Mouse (Mus musculus) frontal cortex, postnatal 14 days (tissue): ENCODE measurements at regions not wholly inside any gene's neighbourhood (a gene's known extent, or its start where the extent isn't known, plus 50 kb on each side); places are given as distances from the start of the nearest gene placed in this dataset.

Experiments
- DNase-seq, 2 experiments: peaks; one replicate each; pipeline ENCODE4 v3.0.0; 2022; ENCODE audit warnings: low spot score in 2 of 2

- no peak for DNase-seq
Observed at GRCm38 (mm10) chr4:152935484-152935883, 457.8 kb upstream of the Kcnab2 start.

DNA sequence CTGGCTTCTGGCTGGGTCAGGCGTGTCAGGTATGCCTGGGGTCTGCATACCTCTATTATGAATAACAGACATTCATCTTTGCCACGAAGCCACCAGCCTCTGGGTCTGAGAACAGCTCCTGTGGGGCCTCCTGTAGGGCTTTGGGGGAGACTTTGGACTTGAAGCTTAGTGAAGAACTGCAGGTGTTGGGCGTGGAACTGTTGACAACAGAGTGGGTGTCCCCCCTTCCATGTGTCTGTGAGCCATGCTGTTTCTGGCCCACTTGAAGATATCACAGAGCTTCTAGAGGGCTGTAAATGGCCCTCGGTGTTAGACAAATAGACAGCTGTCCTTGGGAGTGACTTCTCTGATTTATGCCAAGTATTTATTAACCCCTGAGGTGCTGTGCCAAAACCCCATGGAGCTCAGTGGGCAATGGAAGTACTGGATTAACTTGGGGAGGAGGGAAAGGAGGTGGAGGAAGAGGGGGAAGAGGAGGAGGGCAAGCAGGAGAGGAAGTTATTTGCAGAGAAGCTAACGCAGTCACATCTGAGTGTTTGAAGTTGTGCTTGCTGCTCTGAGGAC, 450.8 kb upstream of the Kcnab2 start:
- DNase-seq = no peak

DNA sequence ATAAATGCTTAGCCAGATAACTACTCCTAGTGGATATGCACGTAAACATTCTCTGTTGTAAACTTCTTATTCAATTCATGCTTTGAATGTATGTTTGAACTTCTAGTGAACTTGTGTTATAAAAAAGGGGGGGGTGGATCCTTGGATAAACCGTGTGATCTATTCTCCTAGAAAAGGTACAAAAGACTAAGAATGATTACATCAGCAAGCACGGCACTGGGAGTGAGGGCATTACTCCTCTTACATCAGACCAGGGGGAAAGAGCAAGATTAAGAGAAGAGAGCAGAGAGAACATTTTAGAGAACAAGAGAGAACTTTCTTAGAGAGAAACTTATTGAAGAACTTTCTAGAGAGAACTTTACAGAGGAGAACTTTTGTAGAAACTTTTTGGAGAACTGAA, 442.6 kb upstream of the Kcnab2 start:
- no peak for DNase-seq

DNA sequence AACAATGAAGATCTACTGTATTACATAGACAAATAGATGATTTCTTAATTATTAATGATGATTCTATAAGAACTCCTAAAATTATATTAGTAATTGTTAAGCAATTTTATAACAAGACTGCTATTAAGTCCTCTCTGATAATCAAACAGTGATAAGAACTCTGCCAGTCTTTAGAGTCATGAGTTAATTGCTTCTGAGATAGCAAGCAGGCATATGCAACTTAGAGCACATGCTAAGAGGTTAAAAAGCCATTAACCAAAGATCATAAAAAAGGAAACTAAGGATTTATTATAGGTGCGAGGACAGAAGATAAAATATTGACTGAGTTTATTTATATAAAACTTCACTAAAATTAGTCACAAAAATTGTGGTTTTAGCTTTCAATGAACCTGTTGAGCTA, 442.2 kb upstream of the Kcnab2 start:
- DNase-seq = no peak

DNA sequence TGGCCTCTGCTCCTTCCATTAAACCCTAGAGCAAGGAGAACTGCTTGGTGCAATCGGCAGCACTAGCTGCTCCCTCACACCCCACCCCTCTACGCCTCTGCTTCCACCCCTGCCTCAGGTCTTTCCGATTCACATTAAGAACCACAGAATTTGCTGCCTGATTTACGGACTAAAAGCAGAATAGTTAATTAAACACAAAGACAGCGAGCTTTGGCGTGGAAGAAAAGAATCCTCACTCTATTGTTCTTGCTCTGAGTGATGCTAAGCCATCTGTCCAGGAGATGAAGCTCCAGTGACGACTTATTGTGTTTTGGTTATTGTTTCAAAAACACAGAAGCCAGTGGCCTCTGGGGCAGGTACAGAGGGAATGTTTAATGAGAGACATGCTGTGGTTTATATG, 438.9 kb upstream of the Kcnab2 start:
- no peak for DNase-seq

DNA sequence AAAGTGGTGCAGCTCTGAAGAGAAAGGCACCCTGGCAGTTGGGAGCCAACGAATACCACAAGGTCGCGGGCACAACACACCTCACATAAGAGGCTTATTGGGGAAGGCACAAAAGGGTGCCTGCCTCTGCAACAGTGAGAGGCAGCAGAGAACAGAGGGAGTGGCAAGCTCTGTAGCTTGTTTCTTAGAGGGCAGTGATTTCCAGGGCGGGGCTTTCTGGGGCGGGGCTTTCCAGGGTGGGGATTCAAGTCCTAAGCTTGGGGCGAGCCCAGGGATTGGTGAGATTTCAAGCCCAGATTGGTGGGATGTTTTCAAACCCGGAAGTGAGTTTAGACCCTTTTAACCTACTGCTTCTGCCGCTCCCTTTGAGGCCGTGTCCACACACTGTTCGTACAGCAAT, 435.8 kb upstream of the Kcnab2 start:
- DNase-seq = no peak

DNA sequence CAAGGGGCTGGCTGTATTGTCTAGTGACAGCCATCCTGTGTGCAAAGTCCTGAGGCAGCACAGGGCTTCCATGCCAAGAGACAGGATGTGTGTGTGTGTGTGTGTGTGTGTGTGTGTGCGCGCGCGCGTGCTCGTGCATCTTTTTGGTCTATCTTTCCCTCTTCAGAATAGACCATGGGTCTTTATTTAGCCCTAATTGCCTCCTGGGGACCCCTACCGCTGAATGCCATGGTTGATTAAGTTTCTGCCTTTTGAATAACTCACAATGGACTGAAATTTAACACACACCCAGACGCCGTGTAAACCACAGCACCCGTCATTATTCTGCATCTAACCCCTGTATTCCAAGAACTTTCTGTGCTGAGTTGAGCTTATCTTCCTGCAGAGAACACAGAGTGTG, 435.2 kb upstream of the Kcnab2 start:
- no peak for DNase-seq

- DNase-seq = peak; percentile 21 to 23
Observed at GRCm38 (mm10) chr4:152908235-152908634, 430.6 kb upstream of the Kcnab2 start.

DNA sequence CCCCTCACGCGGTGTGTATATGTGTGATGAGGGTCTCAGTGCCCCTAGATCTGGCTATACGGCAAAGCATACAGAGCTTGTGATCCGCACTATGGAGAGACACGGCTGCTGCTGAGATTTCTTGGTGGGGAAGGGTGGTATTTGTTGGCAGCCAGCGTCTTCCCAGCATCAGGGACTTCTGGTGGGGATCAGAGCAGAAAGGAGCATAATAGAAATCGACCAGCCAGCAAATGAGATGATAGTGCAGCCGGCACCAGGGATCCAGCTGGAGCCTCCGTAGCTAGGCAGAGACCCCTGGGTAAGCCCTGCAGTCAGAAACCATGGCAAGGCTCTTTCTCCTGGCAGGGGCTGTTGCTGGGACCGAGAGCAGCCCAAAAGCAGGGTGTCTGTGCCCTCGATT, 425.2 kb upstream of the Kcnab2 start:
- DNase-seq = no peak

- DNase-seq = no peak
Observed at GRCm38 (mm10) chr4:152900049-152900448, 422.4 kb upstream of the Kcnab2 start.

DNA sequence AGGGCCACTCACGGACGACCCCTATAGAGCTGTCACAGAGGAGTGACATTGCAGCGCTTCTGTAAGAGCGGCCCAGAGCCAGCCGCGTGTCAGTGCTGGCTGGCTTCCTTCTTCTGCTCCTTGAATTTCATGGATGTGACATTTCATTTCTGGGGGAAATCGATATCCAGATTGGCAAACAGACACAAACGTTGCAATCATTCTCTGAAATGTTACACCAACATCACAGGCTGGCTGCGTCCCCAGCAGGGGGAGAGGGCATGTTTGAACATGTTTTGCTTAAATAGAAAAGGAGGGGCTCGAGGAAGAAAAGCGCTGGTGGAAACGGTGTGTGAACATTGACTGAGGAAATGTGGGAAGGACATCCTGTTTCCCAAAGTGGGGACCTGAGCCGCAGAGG, 417.4 kb upstream of the Kcnab2 start:
- no peak for DNase-seq

DNA sequence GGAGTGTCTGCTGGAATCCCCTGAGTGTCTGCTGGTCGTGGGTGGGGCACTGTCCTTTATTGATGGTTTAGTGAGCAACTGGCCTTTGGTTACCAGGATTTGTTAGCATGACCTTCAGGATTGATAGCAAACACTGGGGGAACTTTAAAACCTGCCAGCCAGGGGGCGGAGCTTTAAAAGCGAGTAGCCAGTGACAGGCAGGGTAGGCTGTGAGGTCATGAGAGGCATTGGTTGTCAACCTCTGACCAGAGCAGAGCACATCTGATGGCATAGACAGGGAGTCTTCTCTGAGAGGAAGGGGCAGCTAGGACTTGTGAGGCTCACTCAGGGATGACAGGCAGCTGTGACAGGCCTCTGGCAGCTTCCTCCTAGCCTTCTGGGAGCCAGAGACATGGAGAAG, 415.3 kb upstream of the Kcnab2 start:
- no peak for DNase-seq

DNA sequence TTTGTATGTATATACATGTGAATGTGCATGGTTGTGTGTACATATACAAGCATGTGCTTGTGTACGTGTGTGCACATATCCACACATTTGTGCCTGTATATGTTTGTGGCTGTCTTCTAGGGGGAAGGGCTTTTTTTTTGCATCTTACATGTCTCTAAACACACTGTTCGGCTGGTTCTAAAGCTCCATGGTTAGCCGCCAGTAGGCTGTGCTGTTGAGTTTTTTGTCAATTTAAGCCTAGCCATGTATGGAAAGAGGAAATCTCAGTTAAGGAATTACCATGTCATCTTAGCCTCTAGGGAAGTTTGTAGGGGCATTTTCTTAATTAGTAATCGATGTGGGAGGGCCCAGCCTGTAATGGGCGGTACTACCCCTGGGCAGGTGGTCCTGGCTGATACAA, 411.5 kb upstream of the Kcnab2 start:
- no peak for DNase-seq

- DNase-seq = no peak
Observed at GRCm38 (mm10) chr4:152888306-152888705, 410.6 kb upstream of the Kcnab2 start.

DNA sequence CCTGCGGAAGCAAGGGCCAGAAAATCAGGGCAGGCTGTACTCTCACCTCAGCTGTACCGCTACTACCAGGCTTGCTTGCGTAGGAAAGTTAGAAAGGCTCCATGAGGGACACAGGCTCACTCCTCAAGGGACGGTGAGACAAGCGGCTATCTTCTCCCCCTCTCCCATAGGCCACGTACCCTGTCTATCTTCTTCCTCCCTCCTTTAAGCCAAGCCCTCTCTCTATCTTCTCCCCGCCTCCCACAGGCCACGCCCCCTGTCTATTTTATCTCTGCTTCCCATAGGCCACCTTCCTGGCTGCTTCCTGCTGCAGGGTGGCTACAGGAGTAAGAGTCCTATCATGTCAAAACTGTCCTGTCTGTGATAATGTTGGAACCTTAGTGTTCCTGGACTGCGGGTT, 409.1 kb upstream of the Kcnab2 start:
- DNase-seq = no peak

DNA sequence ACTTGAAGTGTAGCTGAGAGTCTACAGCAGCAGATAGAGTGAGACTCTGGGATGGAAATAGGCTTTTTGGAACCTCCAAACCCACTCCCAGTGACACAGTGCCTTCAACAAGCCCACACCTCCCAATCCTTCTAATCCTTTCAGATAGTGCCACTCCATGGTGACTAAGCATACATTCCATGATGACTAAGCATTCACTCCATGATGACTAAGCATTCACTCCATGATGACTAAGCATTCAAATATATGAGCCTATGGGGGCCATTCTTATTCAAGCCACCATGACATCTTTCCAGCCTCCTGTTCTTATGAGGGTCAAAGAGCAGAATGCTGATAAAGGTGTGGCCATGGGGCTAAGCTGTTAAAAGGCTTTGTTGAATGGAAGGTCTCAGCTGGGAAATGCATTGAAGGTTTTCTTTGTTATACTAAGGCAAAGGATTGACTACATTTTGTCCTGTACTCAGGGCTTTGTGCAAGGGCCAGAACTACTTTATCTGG, 403.8 kb upstream of the Kcnab2 start:
- DNase-seq = no peak

GRCm38 (mm10) chr4:152880368-152880767, 402.7 kb upstream of the Kcnab2 start:
- DNase-seq = no peak

GRCm38 (mm10) chr4:152878941-152879340, 401.3 kb upstream of the Kcnab2 start:
- no peak for DNase-seq

GRCm38 (mm10) chr4:152878401-152878800, 400.7 kb upstream of the Kcnab2 start:
- DNase-seq = no peak

GRCm38 (mm10) chr4:152870046-152870445, 392.4 kb upstream of the Kcnab2 start:
- no peak for DNase-seq

DNA sequence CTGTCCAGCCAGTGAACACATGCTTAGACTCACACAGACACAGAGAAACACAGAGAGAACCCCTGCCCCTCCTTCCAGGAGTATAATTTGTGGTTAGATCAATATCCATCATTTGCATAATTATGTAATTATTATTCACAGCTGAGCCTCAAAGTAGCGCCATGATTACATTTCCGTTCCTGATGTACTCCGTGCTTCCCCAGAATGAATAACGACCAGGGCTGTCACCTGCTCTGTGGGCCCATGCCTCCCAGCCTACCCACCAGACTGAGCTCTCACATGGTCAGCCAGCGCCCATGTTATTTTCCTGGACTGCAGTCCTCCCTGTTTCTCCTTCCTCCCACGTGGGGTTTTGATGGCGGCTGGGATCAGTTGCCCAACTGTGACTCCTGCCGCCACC, 388.2 kb upstream of the Kcnab2 start:
- no peak for DNase-seq

DNA sequence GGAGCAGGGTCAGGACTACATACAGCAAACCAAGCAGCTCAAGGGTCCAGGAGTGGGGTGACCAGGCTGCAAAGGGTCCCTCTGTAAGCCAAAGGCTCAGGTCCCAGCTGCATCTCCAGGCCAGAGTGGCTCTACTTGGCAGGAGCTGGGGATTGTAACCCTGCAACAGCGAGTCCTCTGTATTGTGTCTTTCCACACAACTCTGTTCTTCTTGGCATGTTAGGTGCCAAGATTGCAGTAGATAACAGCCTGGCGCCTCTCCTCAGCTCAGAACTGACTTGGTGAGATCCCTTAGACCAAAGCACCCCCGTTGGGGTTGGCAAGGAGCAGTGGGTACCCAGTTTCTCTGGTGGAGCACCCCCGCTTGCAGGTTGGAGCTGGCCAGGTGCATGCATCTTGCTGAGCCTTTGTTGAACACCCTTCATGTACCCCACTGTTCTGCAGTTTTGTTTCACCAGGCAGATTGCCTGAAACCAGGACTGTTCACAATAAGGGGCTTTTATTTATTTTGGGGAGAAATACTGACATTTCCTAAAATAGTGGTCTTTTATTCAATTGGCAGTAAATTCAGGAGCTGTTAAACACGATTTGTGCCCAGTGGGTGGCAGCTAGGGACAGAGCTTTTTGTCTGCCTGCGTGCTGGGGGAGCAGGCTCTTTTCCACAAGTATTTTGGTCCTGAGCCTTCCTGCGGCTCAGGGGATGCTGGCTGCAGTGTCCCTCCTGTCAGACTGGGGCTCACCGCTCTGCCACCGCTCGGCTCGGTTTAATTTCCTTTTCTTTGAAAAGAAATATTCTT, 385.3 kb upstream of the Kcnab2 start:
- peak in 1 of 2 experiments; percentile 20 for DNase-seq

- DNase-seq = no peak
Observed at GRCm38 (mm10) chr4:152859161-152859560, 381.5 kb upstream of the Kcnab2 start.

DNA sequence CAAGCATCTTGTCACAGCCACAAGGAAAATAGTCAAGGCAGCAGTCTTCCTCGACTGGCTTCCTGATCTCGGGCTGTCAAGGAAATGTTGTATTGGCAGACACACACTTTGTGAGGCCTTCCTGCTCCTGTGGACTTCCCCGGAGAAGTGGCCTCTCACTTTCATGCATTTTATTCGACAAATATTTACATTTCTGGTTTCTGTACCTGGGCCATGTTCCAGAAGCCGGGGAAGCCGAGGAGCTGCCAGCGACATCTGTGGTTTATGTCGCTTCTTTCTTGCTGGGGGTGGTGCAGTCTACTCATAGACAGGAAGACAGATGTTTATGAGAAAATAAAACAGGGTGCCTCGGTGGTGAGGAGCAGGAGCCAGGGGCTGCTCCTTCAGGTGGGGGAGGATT, 372.5 kb upstream of the Kcnab2 start:
- no peak for DNase-seq
